Mouse (Mus musculus): ENCODE data around the gene Wdr74. TPM values are rescaled to one million over a fixed set of nuclear protein-coding genes. Genes with fewer than 3 reads are reported as not detected.
A peak's percentile ranks its signal among the peaks of the same experiment; 100 is the strongest.

Gene Wdr74
- polyA plus RNA-seq, 1 experiment, result 121 TPM

DNA sequence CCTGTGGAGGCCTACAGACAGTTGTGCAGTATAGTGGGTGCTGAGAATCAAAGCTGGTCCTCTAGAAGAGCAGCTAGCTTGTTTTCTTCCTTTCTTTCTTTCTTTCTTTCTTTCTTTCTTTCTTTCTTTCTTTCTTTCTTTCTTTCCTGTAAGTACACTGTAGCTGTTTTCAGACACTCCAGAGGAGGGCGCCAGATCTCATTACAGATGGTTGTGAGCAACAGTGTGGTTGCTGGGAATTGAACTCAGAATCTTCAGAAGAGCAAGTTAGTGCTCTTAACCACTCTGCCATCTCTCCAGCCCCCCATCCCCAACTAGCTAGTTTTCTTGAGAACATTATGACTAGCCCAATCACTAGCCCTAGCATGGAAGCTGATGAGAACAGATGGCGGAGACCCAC, 25.1 kb downstream of the Wdr74 start:
- Histone ChIP-seq H3K4me1 (ENCODE audit: control insufficient read depth, insufficient read depth, low read length) (no peaks in the 10 kb centered on the region; the same call in 1 of the 2 replicates), H3K27ac (ENCODE audit: control insufficient read depth, insufficient read depth, low read depth, low read length, poor library complexity) (no peak overlapping the region)
- 91% methylated on average over 2 of the region's 2 CpGs for WGBS

DNA sequence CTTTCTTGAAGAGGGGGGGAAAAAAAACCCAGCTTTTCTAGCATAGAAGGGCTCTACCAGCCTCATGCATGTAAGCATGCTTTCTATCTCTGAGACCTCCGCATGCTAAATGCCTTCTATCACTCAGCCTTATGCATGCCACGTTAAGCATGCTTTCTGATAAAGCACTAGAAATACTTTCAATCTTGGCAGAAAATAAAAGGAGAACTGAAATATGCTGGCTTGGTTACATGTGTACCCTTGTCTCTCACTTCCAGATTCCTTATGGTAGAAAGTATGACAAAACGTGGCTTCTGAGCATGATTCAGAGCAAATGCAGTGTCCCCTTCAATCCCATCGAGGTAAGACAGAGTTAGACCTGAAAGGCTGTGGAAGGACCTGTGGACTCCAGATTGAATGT, 27.6 kb downstream of the Wdr74 start:
- TF ChIP-seq POLR2A (IDR thresholded peaks at IDR 0.05; ENCODE audit: borderline replicate concordance, control insufficient read depth, low read depth, low read length) (no peak), CTCF (IDR thresholded peaks at IDR 0.05; ENCODE audit: control insufficient read depth, insufficient read depth, low read length) (no peak)
- H3K4me1 ChIP-seq (ENCODE audit: control insufficient read depth, insufficient read depth, low read length), result no peaks in the 10 kb centered on the region
- no peak overlapping the region for H3K27ac ChIP-seq (ENCODE audit: control insufficient read depth, insufficient read depth, low read depth, low read length, poor library complexity)
- WGBS, result 77% methylated on average over 4 of the region's 4 CpGs
- no peak overlapping the region for H3K4me3 ChIP-seq (replicated peaks; ENCODE audit: control insufficient read depth, low read depth, low read length)

More for the DNA sequence above, 25.1 kb downstream of the Wdr74 start:
- TF ChIP-seq CTCF (IDR thresholded peaks at IDR 0.05; ENCODE audit: control insufficient read depth, insufficient read depth, low read length) (no peak), POLR2A (IDR thresholded peaks at IDR 0.05; ENCODE audit: borderline replicate concordance, control insufficient read depth, low read depth, low read length) (no peak)
- H3K4me3 ChIP-seq (replicated peaks; ENCODE audit: control insufficient read depth, low read depth, low read length), result no peak overlapping the region

DNA sequence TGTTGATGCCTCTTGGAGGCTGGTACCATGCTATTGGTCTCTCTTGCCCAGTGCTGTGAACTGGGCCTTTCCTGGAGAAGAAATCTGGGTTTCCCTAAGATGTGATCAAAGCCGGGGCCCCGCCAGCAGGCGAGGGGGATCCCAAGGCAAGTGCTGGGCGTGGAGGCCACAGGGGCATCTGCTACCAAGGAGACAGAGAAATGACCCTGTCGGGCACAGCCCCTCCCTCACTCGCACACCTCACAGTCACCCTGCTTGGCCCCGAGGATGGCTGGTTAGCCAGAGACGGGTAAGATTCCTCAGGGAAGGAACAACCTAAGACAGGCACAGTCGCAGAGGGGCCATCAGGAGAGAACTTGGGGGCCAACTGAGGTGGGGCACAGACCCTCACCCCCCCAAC, 29.9 kb downstream of the Wdr74 start:
- no peak for TF ChIP-seq POLR2A (IDR thresholded peaks at IDR 0.05; ENCODE audit: borderline replicate concordance, control insufficient read depth, low read depth, low read length)
- no peak for TF ChIP-seq CTCF (IDR thresholded peaks at IDR 0.05; ENCODE audit: control insufficient read depth, insufficient read depth, low read length)
- Histone ChIP-seq H3K4me3 (replicated peaks; ENCODE audit: control insufficient read depth, low read depth, low read length) (no peak overlapping the region), H3K27ac (ENCODE audit: control insufficient read depth, insufficient read depth, low read depth, low read length, poor library complexity) (no peak overlapping the region), H3K4me1 (ENCODE audit: control insufficient read depth, insufficient read depth, low read length) (no peaks in the 10 kb centered on the region)
- WGBS, result 89% methylated on average over 9 of the region's 9 CpGs

DNA sequence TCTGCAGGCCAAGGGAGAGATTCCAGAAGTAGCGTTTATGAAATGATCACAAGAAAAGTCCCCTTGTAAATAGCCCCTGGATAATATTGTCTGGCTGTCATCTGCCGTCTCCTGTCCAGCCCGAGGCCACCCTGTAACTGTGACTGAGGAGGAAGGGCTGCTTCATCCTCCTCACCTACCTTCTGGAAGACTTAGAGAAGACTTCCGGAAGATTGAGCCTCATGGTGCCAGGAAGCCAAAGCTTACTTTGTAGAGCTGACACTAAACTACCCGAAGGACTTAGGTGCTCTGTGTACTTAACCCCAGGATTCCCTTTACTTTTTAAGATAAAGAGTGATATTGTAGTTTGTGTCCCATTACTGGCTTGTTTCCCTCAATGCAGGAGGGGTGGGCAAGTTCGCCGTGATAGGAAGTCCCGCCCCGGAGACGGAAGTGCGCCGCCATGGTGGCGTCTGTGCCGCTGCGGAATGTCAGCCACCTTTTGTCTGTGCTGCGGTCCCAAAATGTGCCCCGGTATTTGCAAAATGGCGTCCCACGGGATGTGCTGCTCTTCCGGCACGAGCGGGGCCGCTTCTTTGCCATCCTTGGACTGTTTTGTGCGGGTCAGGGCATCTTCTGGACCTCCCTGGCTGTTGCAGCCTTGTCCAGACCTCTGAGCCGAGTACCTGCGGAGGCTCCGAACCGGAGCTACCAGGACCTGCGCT, 35.1 kb downstream of the Wdr74 start, which contains the start of gene Tmem223:
TSS of gene Tmem223 (plus strand) at position 430 of the 704 bp plus-strand sequence.
- WGBS, result 22% methylated on average over 29 of the region's 29 CpGs

DNA sequence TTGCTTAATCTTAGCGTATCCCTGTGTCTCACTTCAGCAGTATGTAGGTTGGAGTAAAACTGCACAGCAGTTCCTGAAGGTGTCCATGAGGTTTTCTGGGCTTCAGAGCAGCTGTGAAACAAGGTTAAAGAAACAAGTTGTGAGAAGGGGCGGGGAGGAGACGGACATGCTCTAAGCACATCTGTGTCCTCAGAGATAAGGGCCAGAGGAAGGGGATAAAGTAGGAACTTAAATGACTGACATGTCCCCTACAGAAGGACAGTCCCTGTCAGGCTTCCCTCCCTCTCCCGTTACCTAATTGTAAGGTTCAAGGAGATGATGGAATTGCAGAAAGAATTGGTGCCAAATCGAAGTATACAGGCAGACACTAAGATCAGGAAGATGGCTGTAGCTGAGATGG, 37.4 kb downstream of the Wdr74 start:
- Histone ChIP-seq H3K4me1 (ENCODE audit: control insufficient read depth, insufficient read depth, low read length) (peaks cover 9% of the 10 kb centered on the region; the same call in 1 of the 2 replicates), H3K27ac (ENCODE audit: control insufficient read depth, insufficient read depth, low read depth, low read length, poor library complexity) (peak overlapping the region; percentile 29), H3K4me3 (replicated peaks; ENCODE audit: control insufficient read depth, low read depth, low read length) (peak overlapping the region; percentile 94)
- no peak for TF ChIP-seq CTCF (IDR thresholded peaks at IDR 0.05; ENCODE audit: control insufficient read depth, insufficient read depth, low read length)
- TF ChIP-seq POLR2A (IDR thresholded peaks at IDR 0.05; ENCODE audit: borderline replicate concordance, control insufficient read depth, low read depth, low read length), result no peak
- 47% methylated on average over 5 of the region's 5 CpGs for WGBS

More for the DNA sequence above, 35.1 kb downstream of the Wdr74 start, which contains the start of gene Tmem223:
- peak; percentile 11; the same call in 1 of the 2 replicates for TF ChIP-seq CTCF (IDR thresholded peaks at IDR 0.05; ENCODE audit: control insufficient read depth, insufficient read depth, low read length)
- peak; percentile 93 for TF ChIP-seq POLR2A (IDR thresholded peaks at IDR 0.05; ENCODE audit: borderline replicate concordance, control insufficient read depth, low read depth, low read length)
- H3K4me1 ChIP-seq (ENCODE audit: control insufficient read depth, insufficient read depth, low read length), result peaks cover 9% of the 10 kb centered on the region; the same call in 1 of the 2 replicates
- H3K4me3 ChIP-seq (replicated peaks; ENCODE audit: control insufficient read depth, low read depth, low read length), result peak within 1 kb of the TSS; percentile 87
- H3K27ac ChIP-seq (ENCODE audit: control insufficient read depth, insufficient read depth, low read depth, low read length, poor library complexity), result peak within 1 kb of the TSS; percentile 79

DNA sequence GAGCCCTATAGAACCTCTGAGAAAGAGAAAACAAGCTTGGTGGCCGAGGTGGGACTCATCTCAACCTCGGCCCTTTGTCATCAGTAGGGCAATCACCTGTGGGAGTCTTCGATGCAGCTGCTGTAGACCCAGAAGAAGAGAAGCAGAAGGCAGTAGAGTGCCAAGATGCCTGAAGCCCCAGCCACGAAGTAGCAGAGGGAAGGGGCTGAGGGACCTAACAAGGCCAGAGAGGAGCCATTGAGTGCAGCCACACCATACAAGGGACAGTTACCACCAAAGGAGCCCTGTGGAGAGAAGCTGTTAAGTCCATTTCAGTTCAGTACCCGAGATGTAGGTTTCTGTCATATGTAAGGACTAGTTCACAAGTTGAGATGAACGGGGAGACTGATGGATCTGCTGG, 37.8 kb downstream of the Wdr74 start:
- Histone ChIP-seq H3K4me3 (replicated peaks; ENCODE audit: control insufficient read depth, low read depth, low read length) (peak overlapping the region; percentile 94), H3K27ac (ENCODE audit: control insufficient read depth, insufficient read depth, low read depth, low read length, poor library complexity) (peak overlapping the region; percentile 28), H3K4me1 (ENCODE audit: control insufficient read depth, insufficient read depth, low read length) (peaks cover 9% of the 10 kb centered on the region; the same call in 1 of the 2 replicates)
- WGBS, result 29% methylated on average over 6 of the region's 6 CpGs
- TF ChIP-seq CTCF (IDR thresholded peaks at IDR 0.05; ENCODE audit: control insufficient read depth, insufficient read depth, low read length) (no peak), POLR2A (IDR thresholded peaks at IDR 0.05; ENCODE audit: borderline replicate concordance, control insufficient read depth, low read depth, low read length) (no peak)

DNA sequence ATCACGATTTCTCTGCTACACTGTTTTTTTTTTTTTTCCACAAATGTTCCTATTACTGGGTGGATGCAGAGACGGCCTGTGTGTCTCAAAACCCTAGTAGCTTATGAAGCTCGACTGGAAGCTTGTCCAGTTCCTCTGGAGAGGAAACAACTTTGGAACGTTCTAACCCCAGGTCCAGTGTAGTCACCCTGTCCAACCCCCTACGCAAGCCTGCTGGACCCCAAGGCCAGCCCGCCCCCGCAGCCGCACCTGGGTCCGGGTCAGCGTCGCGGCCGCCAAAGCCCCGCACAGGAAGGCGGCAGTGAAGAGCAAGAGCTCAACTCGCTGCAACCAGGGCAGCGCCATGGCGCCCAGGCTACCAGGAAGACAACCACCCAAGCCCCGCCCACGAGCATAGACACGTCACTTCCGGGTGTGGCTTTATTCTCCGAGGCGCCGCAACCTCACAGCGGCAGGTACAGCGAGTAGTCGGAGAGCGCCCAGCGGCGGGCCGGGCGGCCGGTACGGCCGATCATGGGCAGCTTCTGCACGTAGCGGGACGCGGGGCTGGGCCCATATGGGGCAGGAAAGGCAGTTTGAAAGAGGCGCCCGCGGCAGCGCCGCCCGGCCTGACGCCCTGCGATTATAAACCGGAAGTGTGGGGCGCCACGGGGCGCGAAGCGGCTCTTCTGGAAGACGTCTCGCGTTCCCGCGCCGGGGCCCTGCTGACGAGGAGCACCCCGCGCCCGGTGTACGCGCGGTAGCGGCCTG, 38.6 kb downstream of the Wdr74 start, which contains the start of gene Tmem179b:
TSS of gene Tmem179b (minus strand) at position 382 of the 750 bp plus-strand sequence.
- Histone ChIP-seq H3K27ac (ENCODE audit: control insufficient read depth, insufficient read depth, low read depth, low read length, poor library complexity) (peak within 1 kb of the TSS; percentile 98), H3K4me1 (ENCODE audit: control insufficient read depth, insufficient read depth, low read length) (peaks cover 9% of the 10 kb centered on the region; the same call in 1 of the 2 replicates), H3K4me3 (replicated peaks; ENCODE audit: control insufficient read depth, low read depth, low read length) (peak within 1 kb of the TSS; percentile 94)
- TF ChIP-seq CTCF (IDR thresholded peaks at IDR 0.05; ENCODE audit: control insufficient read depth, insufficient read depth, low read length) (peak; percentile 8; the same call in 1 of the 2 replicates), POLR2A (IDR thresholded peaks at IDR 0.05; ENCODE audit: borderline replicate concordance, control insufficient read depth, low read depth, low read length) (peak; percentile 98)
- under 1% methylated on average over 68 of the region's 68 CpGs for WGBS

DNA sequence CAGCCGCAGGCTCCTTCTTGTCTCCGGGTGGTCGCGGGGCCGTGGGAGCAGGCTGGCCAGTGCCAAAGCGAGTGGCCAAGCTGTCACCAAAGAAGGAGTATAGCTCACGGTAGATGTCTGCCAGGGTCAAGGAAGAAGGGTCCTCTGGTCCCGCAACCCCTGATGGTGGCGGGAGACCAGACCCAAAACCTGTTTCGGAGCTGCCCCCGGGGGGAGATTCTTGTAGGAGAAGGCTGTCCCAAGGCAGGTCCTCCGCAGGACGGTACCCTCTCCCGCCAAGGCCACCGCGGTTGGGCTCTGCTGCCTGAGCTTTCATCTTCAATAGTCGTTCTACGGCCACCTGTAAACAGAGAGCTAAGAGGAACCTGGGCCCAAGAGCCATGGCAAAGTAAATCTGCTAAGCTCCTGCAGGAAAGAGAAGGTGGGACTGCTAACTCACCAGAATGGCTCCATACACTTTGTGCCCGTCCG, 39.4 kb downstream of the Wdr74 start:
- WGBS, result under 1% methylated on average over 20 of the region's 20 CpGs
- TF ChIP-seq CTCF (IDR thresholded peaks at IDR 0.05; ENCODE audit: control insufficient read depth, insufficient read depth, low read length), result no peak
- Histone ChIP-seq H3K4me1 (ENCODE audit: control insufficient read depth, insufficient read depth, low read length) (peaks cover 9% of the 10 kb centered on the region; the same call in 1 of the 2 replicates), H3K4me3 (replicated peaks; ENCODE audit: control insufficient read depth, low read depth, low read length) (peak overlapping the region; percentile 94), H3K27ac (ENCODE audit: control insufficient read depth, insufficient read depth, low read depth, low read length, poor library complexity) (peak overlapping the region; percentile 98)
